ENCODE assay signal across 14 mouse cellular contexts in the genomic region with DNA sequence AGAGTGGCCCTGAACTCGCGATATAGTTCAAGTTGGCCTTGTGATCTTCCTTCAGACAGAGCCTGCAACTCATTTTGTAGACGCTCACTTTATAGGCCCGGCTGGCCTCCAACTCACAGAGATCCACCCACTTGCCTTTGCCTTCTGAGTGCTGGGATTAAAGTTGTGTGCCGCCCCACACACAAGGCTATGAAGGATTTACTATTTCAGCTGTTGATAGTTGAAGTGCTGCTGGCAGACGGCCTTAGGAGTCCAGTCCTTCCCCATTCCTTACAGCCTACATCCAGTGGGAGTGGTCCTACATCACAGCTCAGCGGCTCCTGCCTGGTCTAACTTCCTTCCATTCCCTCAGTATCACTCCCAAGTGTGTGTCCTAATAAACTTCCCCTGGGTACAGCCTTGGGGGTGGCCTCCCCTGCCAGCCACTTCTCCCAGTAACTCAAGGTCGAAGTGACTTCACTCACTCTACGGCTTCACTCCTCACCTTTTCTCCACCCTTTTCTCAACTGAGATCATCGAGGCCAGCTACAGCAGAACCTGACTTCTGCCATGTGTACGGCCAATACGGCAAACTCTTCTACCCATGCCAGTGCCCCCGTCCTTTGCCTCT. TPM values are rescaled to one million over a fixed set of nuclear protein-coding genes. Genes with fewer than 3 reads are reported as not detected.
DNase-seq lines count a peak whose midpoint lies in the region; ATAC-seq and TF ChIP-seq lines count a peak whose summit lies in the region.
"Had no signal": no experiment of that assay in that cellular context is flagged by ENCODE, and none has a peak within 500 bp of the region (broad histone marks: within the 10 kb centered on the region; RNA-seq: fewer than 3 reads in every experiment).

No protein-coding gene starts in this region.

- ATAC-seq in embryonic facial prominence, embryonic 14.5 days (ENCODE audit: low read depth): peak; percentile 27; the same call in 1 of the 2 replicates
- ATAC-seq in kidney, embryonic 16.5 days (ENCODE audit: low FRiP score, low TSS enrichment): peak; percentile 66; the same call in 1 of the 2 replicates

- H3K4me1 ChIP-seq in embryonic facial prominence, embryonic 14.5 days (ENCODE audit: control insufficient read depth, insufficient read depth, low read length): peaks cover 9% of the 10 kb centered on the region; the same call in 1 of the 2 replicates
- H3K4me1 ChIP-seq in embryonic facial prominence, embryonic 10.5 days: peaks cover 15% of the 10 kb centered on the region
- H3K4me1 ChIP-seq in kidney, embryonic 16.5 days (ENCODE audit: insufficient read depth, low read length): no peaks in the 10 kb centered on the region; the same call in none of the 2 replicates
- peaks cover 6% of the 10 kb centered on the region for H3K4me1 ChIP-seq in testis, adult 2 months (ENCODE audit: control insufficient read depth, insufficient read depth, low read length)

- peaks cover 18% of the 10 kb centered on the region for H3K27me3 ChIP-seq in embryonic facial prominence, embryonic 14.5 days (replicated peaks; ENCODE audit: control insufficient read depth, insufficient read depth, low read length)
- peaks cover 36% of the 10 kb centered on the region for H3K27me3 ChIP-seq in embryonic facial prominence, embryonic 10.5 days (replicated peaks; ENCODE audit: low read depth, poor library complexity, severe bottlenecking)
- H3K27me3 ChIP-seq in kidney, embryonic 16.5 days (ENCODE audit: insufficient read depth, low read length): peaks cover 5% of the 10 kb centered on the region; the same call in 1 of the 2 replicates
- no peaks in the 10 kb centered on the region for H3K27me3 ChIP-seq in testis, adult 2 months (ENCODE audit: control insufficient read depth, insufficient read depth, low read length)

- no peaks in the 10 kb centered on the region for H3K36me3 ChIP-seq in embryonic facial prominence, embryonic 14.5 days (ENCODE audit: control insufficient read depth, insufficient read depth, low read length)
- H3K36me3 ChIP-seq in embryonic facial prominence, embryonic 10.5 days (replicated peaks): no peaks in the 10 kb centered on the region
- H3K36me3 ChIP-seq in kidney, embryonic 16.5 days (ENCODE audit: insufficient read depth, low read length): no peaks in the 10 kb centered on the region
- no peaks in the 10 kb centered on the region for H3K36me3 ChIP-seq in testis, adult 2 months (ENCODE audit: control insufficient read depth, insufficient read depth, low read length)
- H3K36me3 ChIP-seq: hindbrain, embryonic 13.5 days; liver, embryonic 15.5 days had no signal

- no peaks in the 10 kb centered on the region for H3K9me3 ChIP-seq in embryonic facial prominence, embryonic 14.5 days (ENCODE audit: control insufficient read depth, low read length)
- H3K9me3 ChIP-seq in embryonic facial prominence, embryonic 10.5 days: no peaks in the 10 kb centered on the region
- no peaks in the 10 kb centered on the region for H3K9me3 ChIP-seq in kidney, embryonic 16.5 days (ENCODE audit: low read length)
- H3K9me3 ChIP-seq: hindbrain, embryonic 13.5 days; liver, embryonic 15.5 days had no signal

- no peak overlapping the region for H3K4me3 ChIP-seq in embryonic facial prominence, embryonic 14.5 days (ENCODE audit: low read depth, low read length)
- no peak overlapping the region for H3K4me3 ChIP-seq in embryonic facial prominence, embryonic 10.5 days
- H3K4me3 ChIP-seq in kidney, embryonic 16.5 days (ENCODE audit: low read length): no peak overlapping the region
- H3K4me3 ChIP-seq in testis, adult 2 months (ENCODE audit: control insufficient read depth, low read depth, low read length): no peak overlapping the region
- H3K4me3 ChIP-seq: hindbrain, embryonic 13.5 days; layer of hippocampus, adult 2 months; liver, embryonic 15.5 days had no signal

- no peak overlapping the region for H3K4me2 ChIP-seq in embryonic facial prominence, embryonic 14.5 days (ENCODE audit: low read depth, low read length)
- H3K4me2 ChIP-seq in kidney, embryonic 16.5 days (replicated peaks; ENCODE audit: low read depth, low read length): no peak overlapping the region
- H3K4me2 ChIP-seq: hindbrain, embryonic 13.5 days; liver, embryonic 15.5 days had no signal

- H3K27ac ChIP-seq in embryonic facial prominence, embryonic 14.5 days (replicated peaks; ENCODE audit: low read depth, low read length): no peak overlapping the region
- no peak overlapping the region for H3K27ac ChIP-seq in embryonic facial prominence, embryonic 10.5 days (replicated peaks)
- H3K27ac ChIP-seq in kidney, embryonic 16.5 days (ENCODE audit: low read length): no peak overlapping the region
- peak overlapping the region; percentile 59 for H3K27ac ChIP-seq in testis, adult 2 months (ENCODE audit: control insufficient read depth, insufficient read depth, low read depth, low read length)
- H3K27ac ChIP-seq: hindbrain, embryonic 13.5 days; layer of hippocampus, adult 2 months; liver, embryonic 15.5 days had no signal

- TF ChIP-seq CTCF in testis, adult 2 months (IDR thresholded peaks at IDR 0.05; ENCODE audit: control insufficient read depth, insufficient read depth, insufficient replicate concordance, low read depth, low read length): no peak

- DNase-seq in embryonic facial prominence, embryonic 14.5 days (ENCODE audit: low spot score): peak; percentile 59
- no peak for DNase-seq in embryonic facial prominence, embryonic 10.5 days (ENCODE audit: low spot score)
- DNase-seq in kidney, adult 8-10 months: no peak
- no peak for DNase-seq in testis, postnatal 10 days (ENCODE audit: low spot score)
- peak; percentile 71 for DNase-seq in testis, postnatal 14 days (ENCODE audit: low spot score)
- no peak for DNase-seq in layer of hippocampus, postnatal 36 days
- DNase-seq: cerebellum, adult 8-10 months; spleen, adult 18-20 months had no signal

- 77% methylated on average over 12 of the region's 13 CpGs for WGBS in embryonic facial prominence, embryonic 14.5 days
- WGBS in embryonic facial prominence, embryonic 10.5 days: 83% methylated on average over 13 of the region's 13 CpGs
- WGBS in kidney, embryonic 16.5 days: 72% methylated on average over 13 of the region's 13 CpGs

- no peak for TF ChIP-seq POLR2A in testis, adult 2 months (IDR thresholded peaks at IDR 0.05; ENCODE audit: control insufficient read depth, low read depth, low read length)

- H3K9ac ChIP-seq in embryonic facial prominence, embryonic 14.5 days (ENCODE audit: low read depth, low read length): no peak overlapping the region
- no peak overlapping the region for H3K9ac ChIP-seq in kidney, embryonic 16.5 days (replicated peaks; ENCODE audit: low read length)
- H3K9ac ChIP-seq: hindbrain, embryonic 13.5 days; liver, embryonic 15.5 days had no signal

RNA-seq across cellular contexts. Expression of a gene that starts 3.5 kb away (rescaled TPM):
- 15.5 and 17.0 TPM in 2 replicates for polyA plus RNA-seq in embryonic facial prominence, embryonic 14.5 days (2014; fragmentation: Nextera tagmentation; extraction: Ambion mirVana)
- polyA plus RNA-seq in embryonic facial prominence, embryonic 10.5 days (2016; fragmentation: Nextera tagmentation; extraction: Ambion mirVana): 25.0 and 28.3 TPM in 2 replicates
- polyA plus RNA-seq in kidney, embryonic 16.5 days (2015; fragmentation: Nextera tagmentation; extraction: Ambion mirVana): 36.8 and 37.4 TPM in 2 replicates
- polyA plus RNA-seq in testis, adult 2 months (2012; rRNA removed): 29.3 and 38.4 TPM in 2 replicates
- 10 to 100 TPM; 54.0 to 61.5 TPM for total RNA-seq in layer of hippocampus, postnatal 36 days (2021)

RNA-seq across cellular contexts. Expression of a gene that starts 6.5 kb away (rescaled TPM):
- polyA plus RNA-seq in embryonic facial prominence, embryonic 14.5 days (2014; fragmentation: Nextera tagmentation; extraction: Ambion mirVana): 0.14 TPM in 1 of 2 replicates, not detected in the other
- polyA plus RNA-seq in embryonic facial prominence, embryonic 10.5 days (2016; fragmentation: Nextera tagmentation; extraction: Ambion mirVana): 0.05 TPM in 1 of 2 replicates, not detected in the other
- 0.19 and 0.22 TPM in 2 replicates for polyA plus RNA-seq in kidney, embryonic 16.5 days (2015; fragmentation: Nextera tagmentation; extraction: Ambion mirVana)
- 0.19 and 0.30 TPM in 2 replicates for polyA plus RNA-seq in testis, adult 2 months (2012; rRNA removed)
- total RNA-seq in layer of hippocampus, postnatal 36 days (2021): not detected
- total RNA-seq: layer of hippocampus, adult 2 months; left cerebral cortex, postnatal 25 days had no signal

RNA-seq across cellular contexts. Expression of a gene that starts 40.4 kb away (rescaled TPM):
- polyA plus RNA-seq in embryonic facial prominence, embryonic 14.5 days (2014; fragmentation: Nextera tagmentation; extraction: Ambion mirVana): 26.6 and 30.4 TPM in 2 replicates
- 36.5 and 38.6 TPM in 2 replicates for polyA plus RNA-seq in embryonic facial prominence, embryonic 10.5 days (2016; fragmentation: Nextera tagmentation; extraction: Ambion mirVana)
- polyA plus RNA-seq in kidney, embryonic 16.5 days (2015; fragmentation: Nextera tagmentation; extraction: Ambion mirVana): 31.8 and 33.1 TPM in 2 replicates
- 18.8 and 20.0 TPM in 2 replicates for polyA plus RNA-seq in testis, adult 2 months (2012; rRNA removed)
- 10 to 100 TPM; 60.0 to 63.0 TPM for total RNA-seq in layer of hippocampus, postnatal 36 days (2021)

Comparison
In these comparisons a context has a peak if more than half of its experiments do, and no peak if none do; other contexts are left out.
1. DNase-seq: peak in embryonic facial prominence, embryonic 14.5 days (single experiment) and testis, postnatal 14 days (single experiment); none in embryonic facial prominence, embryonic 10.5 days (single experiment), kidney, adult 8-10 months (0 of 2), testis, postnatal 10 days (single experiment) and layer of hippocampus, postnatal 36 days (0 of 2).